Mouse (Mus musculus): ENCODE measurements around the gene Tspo.

GRCm38 (mm10) chr15:83606700-83607099 lies 43.3 kb downstream of the Tspo start:
- TF ChIP-seq POLR2A (IDR thresholded peaks at IDR 0.05; ENCODE audit: control insufficient read depth, extremely low read depth, insufficient read depth, low read length, poor library complexity) (no peak), CTCF (IDR thresholded peaks at IDR 0.05; ENCODE audit: borderline replicate concordance, control insufficient read depth, extremely low read depth, insufficient read depth, low read length, poor library complexity) (no peak)
